Mouse (Mus musculus) heart, embryonic 13.5 days (tissue): ENCODE results near the gene Fgfr2. TPM values are rescaled to one million over a fixed set of nuclear protein-coding genes. Genes with fewer than 3 reads are reported as not detected.
A peak's percentile ranks its signal among the peaks of the same experiment; 100 is the strongest.

ENCODE experiments used
- ATAC-seq: fragments of 200-750 bp; cut with Nextera tagmentation; 2 replicates; pipeline ENCODE4 v1.8.0; 2017; ENCODE audit warnings: moderate TSS enrichment; ENCODE audit not compliant: insufficient number of reproducible peaks, low FRiP score, low TSS enrichment; ENCODE audit errors: extremely low read depth
- H3K27ac ChIP-seq: fragments of 300-500 bp; sonication (generic); replicated peaks from 2 replicates; pipeline ENCODE4 v1.5.1; 2015; ENCODE audit warnings: moderate library complexity, mild to moderate bottlenecking, inconsistent platforms
- H3K27me3 ChIP-seq: fragments of 300-500 bp; sonication (generic); replicated peaks from 2 replicates; pipeline ENCODE4 v1.6.1; 2015; ENCODE audit warnings: mild to moderate bottlenecking, inconsistent platforms
- H3K36me3 ChIP-seq: fragments of 300-500 bp; sonication (generic); 2 replicates; pipeline ENCODE4 v1.6.1; 2015; ENCODE audit warnings: mild to moderate bottlenecking, inconsistent platforms
- H3K4me1 ChIP-seq: fragments of 300-500 bp; sonication (generic); 2 replicates; pipeline ENCODE4 v1.6.1; 2015; ENCODE audit warnings: inconsistent platforms
- H3K4me2 ChIP-seq: fragments of 300-500 bp; sonication (generic); 2 replicates; pipeline ENCODE4 v1.6.1; 2015; ENCODE audit warnings: inconsistent platforms, mild to moderate bottlenecking, moderate library complexity
- H3K4me3 ChIP-seq: fragments of 300-500 bp; sonication (generic); 2 replicates; pipeline ENCODE4 v1.5.1; 2015; ENCODE audit warnings: moderate library complexity, mild to moderate bottlenecking, inconsistent platforms
- H3K9ac ChIP-seq: fragments of 300-500 bp; sonication (generic); 2 replicates; pipeline ENCODE4 v1.6.1; 2015; ENCODE audit warnings: inconsistent platforms, mild to moderate bottlenecking, moderate library complexity
- H3K9me3 ChIP-seq: fragments of 300-500 bp; sonication (generic); 2 replicates; pipeline ENCODE4 v1.6.1; 2016; ENCODE audit warnings: inconsistent platforms
- WGBS: fragments of 180-500 bp; shearing (Covaris S2); methylation state at CpG from one replicate; pipeline ENCODE4 v1.1.7; 2015; ENCODE audit warnings: mixed read lengths; 5-methylcytosine and 5-hydroxymethylcytosine counted together
- polyA plus RNA-seq: library from polyadenylated mRNA; unstranded; fragments of >200 nt; fragmentation: Nextera tagmentation; extraction: Ambion mirVana; gene quantifications from 2 replicates; pipeline ENCODE4 v1.2.1, GENCODE M21; 2015

Gene Fgfr2
- polyA plus RNA-seq, 1 experiment from 2014 or later = 22.5 TPM

- H3K9ac ChIP-seq = peak within 1 kb of the TSS; percentile 91
Observed at GRCm38 (mm10) chr7:132813416-132814088, 309.6 kb downstream of the Fgfr2 start, which contains the start of gene Fam53b. TSS of gene Fam53b (minus strand) at chr7:132813886.

GRCm38 (mm10) chr7:132812619-132813415 lies 310.3 kb downstream of the Fgfr2 start:
- Histone ChIP-seq H3K4me2 (peak overlapping the region; percentile 89), H3K4me3 (peak overlapping the region; percentile 79), H3K36me3 (0 out of 2 replicates have a peak, but pooled peaks cover 2% of the 10 kb centered on the region), H3K27me3 (no peaks in the 10 kb centered on the region), H3K9ac (peak overlapping the region; percentile 91), H3K27ac (peak overlapping the region; percentile 94), H3K4me1 (peaks cover 54% of the 10 kb centered on the region), H3K9me3 (no peaks in the 10 kb centered on the region)
- under 1% methylated on average over 59 of the region's 59 CpGs for WGBS
- peak; percentile 39; the same call in 1 of the 2 replicates for ATAC-seq

More at GRCm38 (mm10) chr7:132813416-132814088, 309.6 kb downstream of the Fgfr2 start, which contains the start of gene Fam53b:
- H3K4me3 ChIP-seq = peak within 1 kb of the TSS; percentile 79
- H3K36me3 ChIP-seq = peaks cover 6% of the 10 kb centered on the region; the same call in 1 of the 2 replicates
- WGBS = under 1% methylated on average over 84 of the region's 85 CpGs
- H3K4me2 ChIP-seq = peak within 1 kb of the TSS; percentile 89
- peak within 1 kb of the TSS; percentile 94 for H3K27ac ChIP-seq
- peak; percentile 48; the same call in 1 of the 2 replicates for ATAC-seq
- H3K27me3 ChIP-seq = no peaks in the 10 kb centered on the region
- H3K9me3 ChIP-seq = no peaks in the 10 kb centered on the region
- H3K4me1 ChIP-seq = peaks cover 47% of the 10 kb centered on the region

GRCm38 (mm10) chr7:132811716-132812618 lies 311.2 kb downstream of the Fgfr2 start:
- peak overlapping the region; percentile 79 for H3K4me3 ChIP-seq
- peak overlapping the region; percentile 94 for H3K27ac ChIP-seq
- peak overlapping the region; percentile 91 for H3K9ac ChIP-seq
- peak overlapping the region; percentile 89 for H3K4me2 ChIP-seq
- H3K9me3 ChIP-seq = no peaks in the 10 kb centered on the region
- 0 out of 2 replicates have a peak, but pooled peaks cover under 1% of the 10 kb centered on the region for H3K36me3 ChIP-seq
- H3K4me1 ChIP-seq = peaks cover 63% of the 10 kb centered on the region
- H3K27me3 ChIP-seq = no peaks in the 10 kb centered on the region
- no peak for ATAC-seq
- 12% methylated on average over 23 of the region's 23 CpGs for WGBS

DNA sequence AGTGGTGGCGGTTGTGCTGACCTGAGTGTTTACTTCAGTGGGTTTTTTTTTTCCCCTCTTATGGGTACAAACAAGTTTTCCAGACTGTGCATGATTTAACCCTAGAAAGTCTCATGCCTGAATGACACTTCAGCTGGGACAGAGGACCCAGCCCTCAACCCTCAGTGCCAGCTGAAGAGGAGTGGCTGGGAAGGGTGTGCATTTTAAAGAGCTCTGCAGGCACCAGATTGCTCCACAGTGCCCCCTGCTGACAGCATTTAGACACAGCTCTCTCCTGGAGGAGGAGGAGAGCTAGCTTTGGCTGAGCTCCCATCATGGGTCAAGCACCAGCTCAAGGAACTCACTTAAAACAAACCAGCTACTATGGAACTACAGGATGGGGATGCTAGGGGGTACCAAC lies 312.3 kb downstream of the Fgfr2 start:
- Histone ChIP-seq H3K36me3 (no peaks in the 10 kb centered on the region), H3K4me2 (peak overlapping the region; percentile 89; the same call in 1 of the 2 replicates), H3K27me3 (no peaks in the 10 kb centered on the region), H3K27ac (no peak overlapping the region), H3K4me1 (peaks cover 73% of the 10 kb centered on the region), H3K9me3 (no peaks in the 10 kb centered on the region), H3K9ac (no peak overlapping the region), H3K4me3 (no peak overlapping the region)
- WGBS = 83% methylated on average over 1 of the region's 1 CpGs
- no peak for ATAC-seq

- H3K36me3 ChIP-seq = no peaks in the 10 kb centered on the region
- H3K27ac ChIP-seq = 0 out of 2 replicates have a peak overlapping the region, but pooled peaks have one; percentile 50
- H3K4me2 ChIP-seq = peak overlapping the region; percentile 18; the same call in 1 of the 2 replicates
- H3K9me3 ChIP-seq = no peaks in the 10 kb centered on the region
- 27% methylated on average over 6 of the region's 6 CpGs for WGBS
- no peak for ATAC-seq
- peak overlapping the region; percentile 33; the same call in 1 of the 2 replicates for H3K9ac ChIP-seq
- no peaks in the 10 kb centered on the region for H3K27me3 ChIP-seq
- no peak overlapping the region for H3K4me3 ChIP-seq
- H3K4me1 ChIP-seq = peaks cover 79% of the 10 kb centered on the region
Observed at GRCm38 (mm10) chr7:132810368-132810767, 312.8 kb downstream of the Fgfr2 start.

GRCm38 (mm10) chr7:132809721-132810120 lies 313.4 kb downstream of the Fgfr2 start:
- H3K27ac ChIP-seq = 0 out of 2 replicates have a peak overlapping the region, but pooled peaks have one; percentile 75
- no peak for ATAC-seq
- WGBS = 62% methylated on average over 6 of the region's 6 CpGs
- no peak overlapping the region for H3K4me3 ChIP-seq
- peak overlapping the region; percentile 43; the same call in 1 of the 2 replicates for H3K4me2 ChIP-seq
- H3K9ac ChIP-seq = peak overlapping the region; percentile 69; the same call in 1 of the 2 replicates
- H3K9me3 ChIP-seq = no peaks in the 10 kb centered on the region
- peaks cover 85% of the 10 kb centered on the region for H3K4me1 ChIP-seq
- no peaks in the 10 kb centered on the region for H3K36me3 ChIP-seq
- no peaks in the 10 kb centered on the region for H3K27me3 ChIP-seq

GRCm38 (mm10) chr7:132808841-132809682 lies 314.1 kb downstream of the Fgfr2 start:
- H3K4me2 ChIP-seq = peak overlapping the region; percentile 43
- no peaks in the 10 kb centered on the region for H3K36me3 ChIP-seq
- peaks cover 85% of the 10 kb centered on the region for H3K4me1 ChIP-seq
- H3K27ac ChIP-seq = peak overlapping the region; percentile 75
- ATAC-seq = no peak
- H3K27me3 ChIP-seq = no peaks in the 10 kb centered on the region
- no peak overlapping the region for H3K4me3 ChIP-seq
- H3K9ac ChIP-seq = peak overlapping the region; percentile 69
- H3K9me3 ChIP-seq = no peaks in the 10 kb centered on the region
- WGBS = 8% methylated on average over 20 of the region's 20 CpGs

DNA sequence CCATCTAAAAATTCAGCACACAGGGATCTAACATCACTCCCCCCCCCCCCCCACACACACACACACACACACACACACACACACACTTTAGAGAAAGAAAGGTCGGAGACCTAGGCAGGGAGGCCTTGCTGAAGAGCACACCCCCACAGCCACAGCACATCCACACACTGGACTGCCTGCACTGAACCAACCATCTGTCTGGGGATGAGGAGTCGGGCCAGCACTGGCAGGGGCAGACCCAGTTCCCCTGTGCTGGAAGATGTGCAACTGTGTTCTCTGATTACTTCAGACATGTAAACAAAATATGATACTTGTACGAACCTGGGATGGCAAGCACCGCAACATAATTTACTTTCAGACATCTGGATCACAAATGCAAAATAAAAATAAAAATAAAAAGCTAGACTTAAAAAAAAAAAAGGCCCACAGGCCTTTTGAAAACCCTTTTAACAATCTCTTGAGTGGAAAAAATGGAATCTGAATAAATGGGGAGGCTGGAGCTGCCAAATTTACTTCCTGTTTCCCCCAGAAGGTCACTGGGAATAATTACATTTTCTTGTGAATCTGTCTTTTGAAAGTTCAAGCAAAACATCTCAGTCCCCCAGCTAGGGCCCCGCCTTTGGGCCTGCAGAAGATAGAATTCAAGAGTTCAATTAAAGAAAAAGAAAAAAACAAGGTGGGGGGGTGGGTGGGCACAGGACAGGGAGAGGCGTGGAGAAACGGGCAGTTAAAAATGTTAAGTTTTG lies 314.9 kb downstream of the Fgfr2 start:
- H3K36me3 ChIP-seq = no peaks in the 10 kb centered on the region
- no peaks in the 10 kb centered on the region for H3K9me3 ChIP-seq
- no peaks in the 10 kb centered on the region for H3K27me3 ChIP-seq
- H3K4me1 ChIP-seq = peaks cover 93% of the 10 kb centered on the region
- WGBS = 58% methylated on average over 7 of the region's 7 CpGs
- H3K9ac ChIP-seq = peak overlapping the region; percentile 70
- H3K27ac ChIP-seq = peak overlapping the region; percentile 75
- ATAC-seq = no peak
- H3K4me3 ChIP-seq = no peak overlapping the region
- H3K4me2 ChIP-seq = peak overlapping the region; percentile 43

- Histone ChIP-seq H3K9ac (peak overlapping the region; percentile 70), H3K27me3 (no peaks in the 10 kb centered on the region), H3K4me1 (peaks cover 100% of the 10 kb centered on the region), H3K9me3 (no peaks in the 10 kb centered on the region), H3K36me3 (no peaks in the 10 kb centered on the region), H3K27ac (peak overlapping the region; percentile 75), H3K4me3 (no peak overlapping the region), H3K4me2 (no peak overlapping the region)
- no peak for ATAC-seq
- WGBS = 57% methylated on average over 13 of the region's 13 CpGs
Observed at GRCm38 (mm10) chr7:132806926-132807857, 316.0 kb downstream of the Fgfr2 start.
